Mouse (Mus musculus): ENCODE measurements around the gene Inhbb.

GRCm38 (mm10) chr1:119456671-119457527, 34.9 kb upstream of the Inhbb start:
- TF ChIP-seq CTCF (IDR thresholded peaks at IDR 0.05; ENCODE audit: low read depth) (no peak), EP300 (IDR thresholded peaks at IDR 0.05; ENCODE audit: low read depth) (no peak)

Data from heart, postnatal 0 days (tissue).